Mouse (Mus musculus) liver, adult 2 months (tissue): Measurements from ENCODE around the gene Cysrt1. TPM values are rescaled to one million over a fixed set of nuclear protein-coding genes. Genes with fewer than 3 reads are reported as not detected.
"Not testable (repeated sequence)": the region's sequence is repeated elsewhere in the genome, so short reads cannot be mapped to it uniquely, and the experiment has no call there.

Experiments
- DNase-seq: peaks from one replicate; pipeline ENCODE4 v3.0.0-alpha.2; 2011; ENCODE audit warnings: low read depth, low spot score; ENCODE audit errors: extremely low read depth
- H3K27ac ChIP-seq: fragments of 200-500 bp; replicated peaks from 2 replicates; pipeline ENCODE4 v1.5.1; 2012; ENCODE audit warnings: low read depth, mild to moderate bottlenecking, control low read depth, inconsistent platforms, low read length; ENCODE audit not compliant: insufficient read depth
- H3K27me3 ChIP-seq: fragments of 200-500 bp; 2 replicates; pipeline ENCODE4 v1.6.1; 2012; ENCODE audit warnings: mild to moderate bottlenecking, moderate library complexity, low read length, inconsistent platforms; ENCODE audit not compliant: control insufficient read depth, insufficient read depth
- H3K36me3 ChIP-seq: fragments of 200-500 bp; 2 replicates; pipeline ENCODE4 v1.6.1; 2012; ENCODE audit warnings: low read length, inconsistent platforms; ENCODE audit not compliant: control insufficient read depth, insufficient read depth
- H3K4me1 ChIP-seq: fragments of 200-500 bp; 2 replicates; pipeline ENCODE4 v1.6.1; 2011; ENCODE audit warnings: low read length; ENCODE audit not compliant: control insufficient read depth, insufficient read depth
- H3K4me3 ChIP-seq: fragments of 200-500 bp; 2 replicates; pipeline ENCODE4 v1.5.1; 2011; ENCODE audit warnings: low read depth, mild to moderate bottlenecking, control low read depth, low read length, moderate library complexity; ENCODE audit not compliant: insufficient read depth
- H3K79me2 ChIP-seq: fragments of 200-500 bp; 2 replicates; pipeline ENCODE4 v1.6.1; 2012; ENCODE audit warnings: inconsistent platforms, mild to moderate bottlenecking, low read length, moderate library complexity; ENCODE audit not compliant: control insufficient read depth, insufficient read depth
- H3K9ac ChIP-seq: fragments of 200-500 bp; 2 replicates; pipeline ENCODE4 v1.6.1; 2012; ENCODE audit warnings: low read depth, mild to moderate bottlenecking, control low read depth, inconsistent platforms, low read length
- CTCF ChIP-seq: fragments of 200-500 bp; IDR thresholded peaks from 2 replicates; pipeline ENCODE4 v1.5.1; 2011; ENCODE audit warnings: low read depth, low read length, control low read depth
- POLR2A ChIP-seq: fragments of 200-500 bp; IDR thresholded peaks from 2 replicates; pipeline ENCODE4 v1.6.1; 2011; ENCODE audit warnings: low read length, control low read depth; ENCODE audit not compliant: insufficient read depth; ENCODE audit errors: extremely low read depth
- WGBS: fragments of 180-500 bp; shearing (Covaris S2); methylation state at CpG from one replicate; pipeline ENCODE4 v1.1.7; 2018; 5-methylcytosine and 5-hydroxymethylcytosine counted together
- polyA plus RNA-seq: library from polyadenylated mRNA; depleted of rRNA; stranded (reverse); fragments of >200 nt; gene quantifications from 2 replicates; pipeline ENCODE4 v1.2.3, GENCODE M21; 2012
- total RNA-seq: library from RNA; depleted of rRNA; stranded (reverse); fragments of >200 nt; gene quantifications from 2 replicates; pipeline ENCODE4 v1.2.3, GENCODE M21; 2014

The Cysrt1 gene
- total and polyA plus RNA-seq, 2 experiments: not detected

- Histone ChIP-seq H3K36me3 (no peaks in the 10 kb centered on the region), H3K79me2 (peaks cover 9% of the 10 kb centered on the region; the same call in 1 of the 2 replicates), H3K27ac (0 out of 2 replicates have a peak overlapping the region, but pooled peaks have one; percentile 3), H3K4me1 (peaks cover 17% of the 10 kb centered on the region), H3K9ac (peak overlapping the region; percentile 78), H3K27me3 (no peaks in the 10 kb centered on the region), H3K4me3 (peak overlapping the region; percentile 79)
- DNase-seq: peak; percentile 21
- TF ChIP-seq CTCF (no peak), POLR2A (no peak)
- WGBS: under 1% methylated on average over 82 of the region's 82 CpGs
These were observed 20.8 kb upstream of the Cysrt1 start for GRCm38 (mm10) chr2:25262795-25263622.

- H3K27ac ChIP-seq: peak within 1 kb of the TSS; percentile 49
- H3K27me3 ChIP-seq: no peaks in the 10 kb centered on the region
- peaks cover 9% of the 10 kb centered on the region; the same call in 1 of the 2 replicates for H3K79me2 ChIP-seq
- H3K4me1 ChIP-seq: peaks cover 17% of the 10 kb centered on the region
- TF ChIP-seq POLR2A (peak; percentile 72; the same call in 1 of the 2 replicates), CTCF (no peak)
- DNase-seq: peak; percentile 97
- H3K36me3 ChIP-seq: no peaks in the 10 kb centered on the region
- H3K4me3 ChIP-seq: peak within 1 kb of the TSS; percentile 79
- H3K9ac ChIP-seq: peak within 1 kb of the TSS; percentile 78
- under 1% methylated on average over 39 of the region's 39 CpGs for WGBS
These were observed 20.1 kb upstream of the Cysrt1 start, which contains the start of gene Tprn for GRCm38 (mm10) chr2:25262291-25262767. Gene Tprn (plus strand): TSS chr2:25262618.

GRCm38 (mm10) chr2:25261870-25262269, 19.6 kb upstream of the Cysrt1 start:
- H3K36me3 ChIP-seq: no peaks in the 10 kb centered on the region

GRCm38 (mm10) chr2:25258887-25259286, 16.6 kb upstream of the Cysrt1 start:
- no peaks in the 10 kb centered on the region for H3K36me3 ChIP-seq
- no peak overlapping the region for H3K9ac ChIP-seq
- WGBS: 76% methylated on average over 2 of the region's 2 CpGs
- H3K79me2 ChIP-seq: peaks cover 11% of the 10 kb centered on the region; the same call in 1 of the 2 replicates
- TF ChIP-seq POLR2A: no peak
- TF ChIP-seq CTCF: peak; percentile 39
- no peak overlapping the region for H3K27ac ChIP-seq
- no peaks in the 10 kb centered on the region for H3K27me3 ChIP-seq
- no peak for DNase-seq
- H3K4me1 ChIP-seq: peaks cover 14% of the 10 kb centered on the region
- no peak overlapping the region for H3K4me3 ChIP-seq

More at GRCm38 (mm10) chr2:25261870-25262269, 19.6 kb upstream of the Cysrt1 start:
- peaks cover 15% of the 10 kb centered on the region for H3K4me1 ChIP-seq
- no peaks in the 10 kb centered on the region for H3K27me3 ChIP-seq
- H3K9ac ChIP-seq: peak overlapping the region; percentile 63
- H3K79me2 ChIP-seq: peaks cover 9% of the 10 kb centered on the region; the same call in 1 of the 2 replicates
- WGBS: 37% methylated on average over 12 of the region's 12 CpGs
- peak overlapping the region; percentile 49 for H3K27ac ChIP-seq
- peak overlapping the region; percentile 53 for H3K4me3 ChIP-seq
- TF ChIP-seq POLR2A (no peak), CTCF (no peak)
- no peak for DNase-seq

GRCm38 (mm10) chr2:25257250-25257649, 15.0 kb upstream of the Cysrt1 start:
- not testable (repeated sequence) for H3K36me3 ChIP-seq, H3K4me1 ChIP-seq, H3K4me3 ChIP-seq, H3K27ac ChIP-seq, H3K9ac ChIP-seq, H3K27me3 ChIP-seq, H3K79me2 ChIP-seq, DNase-seq
- WGBS: 83% methylated on average over 5 of the region's 5 CpGs

GRCm38 (mm10) chr2:25256443-25257109, 14.3 kb upstream of the Cysrt1 start:
- not testable (repeated sequence) for H3K4me1 ChIP-seq, H3K36me3 ChIP-seq, H3K27ac ChIP-seq, H3K79me2 ChIP-seq, H3K27me3 ChIP-seq, DNase-seq
- Histone ChIP-seq H3K4me3 (0 out of 2 replicates have a peak overlapping the region, but pooled peaks have one; percentile 78), H3K9ac (peak overlapping the region; percentile 28; the same call in 1 of the 2 replicates)
- WGBS: 59% methylated on average over 12 of the region's 12 CpGs
